Mouse (Mus musculus) megakaryocyte, embryonic 14.5 days (primary cell): ENCODE measurements around the gene Dhrs13.

Experiments used
- FLI1 ChIP-seq: IDR thresholded peaks from 2 replicates; pipeline ENCODE4 v1.6.1; 2012; ENCODE audit warnings: low read length, inconsistent platforms, mixed read lengths
- GATA1 ChIP-seq: IDR thresholded peaks from 3 replicates; pipeline ENCODE4 v1.6.1; 2012; ENCODE audit warnings: mixed read lengths, low read length, inconsistent platforms, borderline replicate concordance

DNA sequence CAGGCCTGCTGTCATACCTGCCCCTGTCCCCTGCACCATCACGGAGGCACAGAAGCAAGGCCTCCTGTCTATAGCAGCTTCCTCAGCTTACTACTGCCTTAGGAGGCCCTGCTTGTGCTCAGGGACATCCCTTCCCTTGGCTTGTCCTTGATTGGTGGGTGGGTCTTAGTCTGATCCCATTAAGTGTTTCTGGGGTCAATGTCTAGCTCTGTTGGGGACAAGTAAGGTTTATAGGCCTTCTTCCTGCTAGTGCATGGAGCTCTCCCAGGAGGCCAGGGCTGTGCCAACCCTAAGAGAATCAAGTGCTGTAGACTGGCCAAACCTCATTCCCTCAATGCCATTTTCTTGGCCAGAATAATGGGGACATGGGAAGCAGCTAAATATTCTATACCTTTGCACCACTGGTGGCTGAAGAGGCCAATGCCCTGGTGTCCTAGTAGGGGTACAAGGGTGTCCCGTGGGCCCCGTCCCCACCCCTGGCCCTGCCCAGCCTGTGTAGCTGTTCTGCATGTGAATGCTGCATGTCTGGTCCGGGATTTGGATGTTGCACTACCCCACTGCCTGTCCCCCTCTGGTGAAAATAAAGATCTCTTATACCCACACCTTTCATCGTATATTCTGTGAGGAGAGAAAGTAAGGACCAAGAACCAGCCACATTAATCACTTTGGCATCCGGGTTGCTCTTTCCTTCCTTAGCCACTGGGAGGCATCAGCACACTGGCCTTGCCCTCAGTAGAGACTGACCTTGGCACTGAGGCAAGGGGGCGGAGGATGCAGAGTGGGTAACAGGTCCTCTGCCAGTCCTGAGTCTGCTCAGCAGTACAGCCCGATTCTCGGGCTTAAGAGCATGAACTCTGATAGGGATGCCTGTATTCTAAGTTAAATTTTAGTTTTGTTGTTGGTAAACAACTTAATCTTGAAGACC is 28.0 kb downstream of the Dhrs13 start:
- no peak for TF ChIP-seq GATA1
- no peak for TF ChIP-seq FLI1
